Mouse (Mus musculus) bone marrow macrophage, adult 2 months (primary cell): ENCODE results near the gene Cd3g.

Source experiments
- CTCF ChIP-seq: IDR thresholded peaks from 2 replicates; pipeline ENCODE4 v1.5.1; 2012; ENCODE audit warnings: low read depth, mild to moderate bottlenecking, low read length, moderate library complexity
- POLR2A ChIP-seq: IDR thresholded peaks from 2 replicates; pipeline ENCODE4 v1.6.1; 2012; ENCODE audit warnings: mild to moderate bottlenecking, low read depth, low read length, borderline replicate concordance

DNA sequence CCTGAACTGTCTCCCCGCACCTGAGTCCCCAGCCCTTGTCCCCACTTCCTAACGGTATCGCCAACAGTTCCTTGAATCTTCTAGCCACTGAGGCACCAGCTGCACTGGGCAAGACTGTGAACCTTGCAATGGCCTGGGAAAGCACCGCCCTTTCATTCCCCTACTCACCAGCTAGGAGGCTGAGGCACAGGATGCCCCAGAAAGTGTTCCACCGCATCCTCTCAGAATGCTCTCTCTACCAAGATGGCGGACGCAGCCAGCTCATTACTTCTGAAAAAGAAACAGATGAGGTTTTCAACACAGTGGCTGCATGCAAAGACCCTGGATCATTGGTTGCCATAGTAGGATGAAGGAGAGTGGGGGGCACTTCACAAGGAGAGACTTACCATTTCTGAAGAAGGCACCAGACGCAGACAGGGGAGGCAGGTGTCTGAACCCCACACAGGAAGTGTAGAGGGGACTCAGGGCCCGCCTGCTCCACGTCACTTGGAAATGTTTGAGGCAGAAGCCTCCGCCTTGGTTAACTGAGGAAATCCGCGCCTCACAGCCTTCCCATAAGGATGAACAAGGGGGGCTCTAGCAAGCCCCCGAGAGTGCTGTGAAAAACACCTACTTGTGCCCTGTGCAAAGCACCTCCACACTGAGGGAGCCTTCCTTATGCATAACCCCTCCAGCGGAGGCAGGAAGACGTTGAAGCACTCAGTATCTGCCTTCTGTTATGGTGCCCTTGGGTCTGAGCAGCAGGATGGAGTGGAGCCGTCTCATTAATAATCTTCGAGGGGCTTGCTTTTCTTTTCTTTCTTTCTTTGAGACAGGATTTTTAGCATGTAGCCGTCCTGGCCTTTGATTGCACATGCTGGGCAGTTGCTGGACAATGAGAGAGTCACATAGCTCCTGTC lies 29.2 kb upstream of the Cd3g start, which contains the start of gene Cd3e:
- TF ChIP-seq POLR2A (no peak), CTCF (no peak)
